Mouse (Mus musculus) embryonic fibroblast, embryonic 13.5 days (primary cell): ENCODE data around the gene 1700003E16Rik.
A peak's percentile ranks its signal among the peaks of the same experiment; 100 is the strongest.

ENCODE experiments used
- CTCF ChIP-seq: IDR thresholded peaks from 2 replicates; pipeline ENCODE4 v1.5.1; 2011; ENCODE audit warnings: mild to moderate bottlenecking, control low read depth, low read length, moderate library complexity, borderline replicate concordance; ENCODE audit not compliant: insufficient read depth
- POLR2A ChIP-seq: IDR thresholded peaks from 2 replicates; pipeline ENCODE4 v1.6.1; 2011; ENCODE audit warnings: low read depth, mild to moderate bottlenecking, control low read depth, low read length, moderate library complexity

DNA sequence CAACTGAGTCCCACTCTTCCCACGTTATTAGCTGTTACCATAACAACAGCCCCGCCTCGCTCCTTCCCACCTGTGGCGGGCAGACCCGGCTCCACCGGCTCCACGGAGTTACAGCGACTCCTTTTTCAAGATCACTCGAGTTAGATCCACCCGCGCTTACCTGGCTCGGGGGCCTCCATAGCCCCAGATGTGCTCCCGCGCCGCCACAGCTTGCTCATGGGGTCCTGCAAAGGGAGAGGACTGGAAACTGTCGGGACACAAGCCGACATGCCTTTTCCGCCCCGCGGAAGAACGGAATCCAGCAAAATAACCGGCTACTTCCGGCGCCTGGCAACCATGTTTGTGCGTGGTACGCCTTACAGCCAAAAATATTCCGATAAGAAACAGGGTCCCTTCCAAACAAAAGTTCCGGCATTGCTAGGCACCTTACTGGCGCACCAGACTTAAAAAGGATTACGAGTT is 31.3 kb upstream of the 1700003E16Rik start:
- no peak for TF ChIP-seq CTCF
- TF ChIP-seq POLR2A: peak; percentile 63
